Mouse (Mus musculus) gastrocnemius, postnatal 25 days (tissue): ENCODE data around the gene Lrrc74b. TPM values are rescaled to one million over a fixed set of nuclear protein-coding genes. Genes with fewer than 3 reads are reported as not detected.
"Not testable (repeated sequence)": the region's sequence is repeated elsewhere in the genome, so short reads cannot be mapped to it uniquely, and the experiment has no call there.

ENCODE experiments used
- DNase-seq: peaks from one replicate; pipeline ENCODE4 v3.0.0; 2022
- total RNA-seq, 2 experiments: library from RNA; stranded (reverse); gene quantifications; 1 replicate in 1 of 2; 2 replicates in 1 of 2; pipeline ENCODE4 v1.2.3; 2021

Lrrc74b gene
- total RNA-seq, 2 experiments from 2014 or later = 1.2 to 2.0 TPM

- no peak for DNase-seq
These were observed 8.2 kb downstream of the Lrrc74b start for GRCm38 (mm10) chr16:17552837-17553236.

GRCm38 (mm10) chr16:17542632-17543031 lies 18.4 kb downstream of the Lrrc74b start:
- no peak for DNase-seq

- no peak for DNase-seq
These were observed 24.5 kb downstream of the Lrrc74b start for GRCm38 (mm10) chr16:17536584-17536983.

GRCm38 (mm10) chr16:17532676-17533329 lies 28.2 kb downstream of the Lrrc74b start:
- DNase-seq = no peak

- DNase-seq = no peak
These were observed 28.8 kb downstream of the Lrrc74b start for GRCm38 (mm10) chr16:17532271-17532670.

GRCm38 (mm10) chr16:17530640-17531288 lies 30.3 kb downstream of the Lrrc74b start, which contains the start of gene Thap7:
Thap7 (minus strand) TSS chr16:17531136.
- DNase-seq = peak; percentile 95

GRCm38 (mm10) chr16:17529981-17530586 lies 31.0 kb downstream of the Lrrc74b start:
- no peak for DNase-seq

- DNase-seq = no peak
These were observed 32.8 kb downstream of the Lrrc74b start for GRCm38 (mm10) chr16:17528276-17528675.

- no peak for DNase-seq
These were observed 33.4 kb downstream of the Lrrc74b start for GRCm38 (mm10) chr16:17527606-17528005.

- DNase-seq = no peak
These were observed 34.8 kb downstream of the Lrrc74b start for GRCm38 (mm10) chr16:17526223-17526622.

GRCm38 (mm10) chr16:17525524-17525923 lies 35.5 kb downstream of the Lrrc74b start:
- DNase-seq = no peak

- no peak for DNase-seq
These were observed 36.9 kb downstream of the Lrrc74b start for GRCm38 (mm10) chr16:17524156-17524555.

GRCm38 (mm10) chr16:17518910-17519309 lies 42.1 kb downstream of the Lrrc74b start:
- no peak for DNase-seq

GRCm38 (mm10) chr16:17511431-17511830 lies 49.6 kb downstream of the Lrrc74b start:
- DNase-seq = no peak

- no peak for DNase-seq
These were observed 50.4 kb downstream of the Lrrc74b start for GRCm38 (mm10) chr16:17510686-17511085.

- no peak for DNase-seq
These were observed 50.9 kb downstream of the Lrrc74b start for GRCm38 (mm10) chr16:17510143-17510542.

- no peak for DNase-seq
These were observed 51.8 kb downstream of the Lrrc74b start for GRCm38 (mm10) chr16:17509240-17509597.

- DNase-seq = peak; percentile 85
These were observed 52.4 kb downstream of the Lrrc74b start, which contains the start of gene Lztr1 for GRCm38 (mm10) chr16:17508546-17509239. Lztr1 (plus strand) TSS chr16:17508688.

- not testable (repeated sequence) for DNase-seq
These were observed 53.0 kb downstream of the Lrrc74b start for GRCm38 (mm10) chr16:17508031-17508430.

GRCm38 (mm10) chr16:17507018-17507552 lies 54.0 kb downstream of the Lrrc74b start:
- no peak for DNase-seq

- no peak for DNase-seq
These were observed 58.4 kb downstream of the Lrrc74b start for GRCm38 (mm10) chr16:17502681-17503080.

GRCm38 (mm10) chr16:17499249-17499883 lies 61.7 kb downstream of the Lrrc74b start:
- DNase-seq = no peak
